Mouse (Mus musculus) right cerebral cortex, postnatal 4 days (tissue): Measurements from ENCODE around the gene Cyp27a1.

Source experiments
- DNase-seq: peaks from one replicate; pipeline ENCODE4 v3.0.0-alpha.2; 2022

The Cyp27a1 gene

DNA sequence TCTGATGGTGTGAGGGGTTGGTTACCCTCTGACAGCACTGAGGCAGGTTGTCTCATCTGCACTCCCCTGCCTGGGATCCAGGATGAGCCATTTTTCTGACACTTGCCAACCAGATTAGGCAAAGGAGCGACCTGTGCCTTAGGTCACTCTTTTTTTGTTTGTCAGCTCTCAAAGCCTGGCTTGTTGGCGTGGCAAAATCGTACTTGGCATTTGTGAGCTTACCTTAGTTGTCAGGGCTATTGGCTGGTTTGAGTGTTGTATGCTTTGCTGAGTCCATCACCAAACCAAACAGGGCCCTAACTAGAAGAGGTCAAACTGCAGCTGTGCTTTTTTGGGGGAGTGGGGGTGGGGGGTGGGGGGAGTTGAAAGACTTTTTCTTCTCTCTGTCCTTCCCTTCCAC is 5.9 kb downstream of the Cyp27a1 start:
- no peak for DNase-seq

- DNase-seq: no peak
Measured at GRCm38 (mm10) chr1:74721657-74722056, 8.3 kb downstream of the Cyp27a1 start.

DNA sequence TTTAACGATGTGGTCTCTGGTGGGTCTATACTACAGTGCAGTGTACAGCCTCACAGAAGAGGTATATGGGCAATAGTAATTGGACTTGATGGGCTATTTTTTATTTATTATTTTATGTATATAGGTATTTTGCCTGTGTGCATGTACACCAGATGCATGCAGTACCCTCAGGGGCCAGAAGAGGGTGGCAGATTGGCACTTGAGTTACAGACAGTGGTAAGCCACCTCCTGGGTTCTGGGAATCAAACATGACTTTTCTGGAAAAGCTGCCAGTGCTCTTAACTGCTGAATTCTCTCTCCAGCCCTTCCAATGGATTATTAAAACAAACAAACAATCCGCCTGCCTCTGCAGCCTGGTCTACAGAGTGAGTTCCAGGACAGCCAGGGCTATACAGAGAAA is 10.4 kb downstream of the Cyp27a1 start:
- peak; percentile 26 for DNase-seq

DNA sequence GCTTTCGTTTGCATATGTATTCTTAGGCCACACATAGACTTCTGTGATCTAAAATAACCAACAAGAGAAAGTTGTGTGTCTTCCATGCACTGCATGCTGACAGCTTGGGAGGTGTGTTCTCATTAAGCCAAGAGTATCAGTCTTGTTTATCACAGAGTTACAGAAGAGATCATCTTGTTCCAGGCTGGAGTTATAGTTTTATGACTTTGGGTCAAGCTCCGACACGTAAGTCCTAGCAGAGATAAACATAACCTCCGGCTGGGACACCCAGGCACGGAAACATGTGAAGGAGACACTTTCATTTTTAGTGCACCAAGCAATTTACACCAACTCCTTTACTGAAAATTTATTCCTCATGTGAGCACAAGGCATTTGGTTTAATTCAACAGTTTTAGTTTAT is 12.7 kb downstream of the Cyp27a1 start:
- DNase-seq: no peak

GRCm38 (mm10) chr1:74726674-74727073 is 13.3 kb downstream of the Cyp27a1 start:
- DNase-seq: no peak

GRCm38 (mm10) chr1:74728446-74728845 is 15.1 kb downstream of the Cyp27a1 start:
- DNase-seq: no peak

DNA sequence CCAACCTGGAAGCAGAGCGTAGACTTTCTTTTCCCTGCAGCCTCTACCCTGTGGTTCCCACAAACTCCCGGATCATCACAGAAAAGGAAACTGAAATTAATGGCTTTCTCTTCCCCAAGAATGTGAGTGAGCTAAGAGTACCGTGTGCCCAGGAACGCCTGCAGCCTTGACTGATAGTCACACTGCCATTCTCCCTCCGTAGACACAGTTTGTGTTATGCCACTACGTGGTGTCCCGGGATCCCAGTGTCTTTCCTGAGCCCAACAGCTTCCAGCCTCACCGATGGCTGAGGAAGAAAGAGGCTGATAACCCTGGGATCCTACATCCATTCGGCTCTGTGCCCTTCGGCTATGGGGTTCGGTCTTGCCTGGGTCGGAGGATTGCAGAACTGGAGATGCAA is 23.6 kb downstream of the Cyp27a1 start:
- DNase-seq: no peak

DNA sequence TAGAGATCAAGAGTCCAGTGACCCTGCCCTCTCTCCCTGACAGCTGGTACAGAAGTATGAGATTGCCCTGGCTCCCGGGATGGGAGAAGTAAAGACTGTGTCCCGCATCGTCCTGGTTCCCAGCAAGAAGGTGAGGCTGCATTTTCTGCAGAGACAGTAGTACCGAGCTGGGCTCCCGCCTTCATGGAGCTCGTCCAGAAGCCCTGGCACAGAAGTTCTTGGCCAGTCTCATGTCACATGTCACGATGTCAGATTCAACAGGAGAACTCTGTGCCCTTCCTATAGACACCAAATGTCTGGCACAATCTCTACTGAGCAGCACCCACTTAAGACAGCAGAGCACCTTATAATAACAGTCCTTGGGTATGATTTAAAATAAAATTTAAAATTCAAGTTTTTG is 24.1 kb downstream of the Cyp27a1 start:
- no peak for DNase-seq

- DNase-seq: no peak
Measured at GRCm38 (mm10) chr1:74740846-74741245, 27.5 kb downstream of the Cyp27a1 start.

- no peak for DNase-seq
Measured at GRCm38 (mm10) chr1:74747335-74747734, 34.0 kb downstream of the Cyp27a1 start.

DNA sequence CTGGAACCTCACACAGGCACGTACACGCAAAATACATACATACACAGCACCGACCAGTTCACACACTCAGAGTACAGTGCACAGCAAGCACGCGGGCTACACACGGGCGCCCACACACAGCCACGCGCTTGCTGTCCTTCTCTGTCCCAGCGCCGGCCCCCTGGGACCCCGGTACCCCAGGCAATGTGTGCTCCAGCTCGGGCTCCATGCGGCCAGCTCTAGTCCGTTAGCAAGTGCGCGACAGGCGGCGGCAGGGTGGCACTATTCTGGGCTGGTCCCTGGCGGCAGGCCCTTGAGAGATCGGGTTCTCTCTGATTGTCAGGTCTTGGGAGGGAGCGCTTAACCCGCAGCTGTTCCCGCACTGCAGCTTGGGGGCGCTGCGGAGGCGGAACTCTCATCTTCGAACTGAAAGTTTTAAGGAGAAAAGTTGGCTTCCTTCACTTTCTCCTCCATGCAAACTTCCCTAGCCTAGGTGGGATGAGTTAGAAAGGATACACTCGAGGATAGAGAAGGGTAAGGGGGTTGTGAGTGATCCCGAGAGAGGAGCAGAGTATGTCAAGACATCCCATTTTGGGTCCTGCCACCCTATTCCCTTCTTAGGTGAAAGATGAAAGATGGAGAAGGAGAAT is 35.4 kb downstream of the Cyp27a1 start, which contains the start of gene Prkag3:
TSS of gene Prkag3 (minus strand) at position 579 of the 629 bp plus-strand sequence.
- peak; percentile 48 for DNase-seq

GRCm38 (mm10) chr1:74749301-74749700 is 35.9 kb downstream of the Cyp27a1 start:
- no peak for DNase-seq

- no peak for DNase-seq
Measured at GRCm38 (mm10) chr1:74750683-74751082, 37.3 kb downstream of the Cyp27a1 start.

- no peak for DNase-seq
Measured at GRCm38 (mm10) chr1:74752150-74752549, 38.8 kb downstream of the Cyp27a1 start.

- no peak for DNase-seq
Measured at GRCm38 (mm10) chr1:74752833-74753232, 39.5 kb downstream of the Cyp27a1 start.

DNA sequence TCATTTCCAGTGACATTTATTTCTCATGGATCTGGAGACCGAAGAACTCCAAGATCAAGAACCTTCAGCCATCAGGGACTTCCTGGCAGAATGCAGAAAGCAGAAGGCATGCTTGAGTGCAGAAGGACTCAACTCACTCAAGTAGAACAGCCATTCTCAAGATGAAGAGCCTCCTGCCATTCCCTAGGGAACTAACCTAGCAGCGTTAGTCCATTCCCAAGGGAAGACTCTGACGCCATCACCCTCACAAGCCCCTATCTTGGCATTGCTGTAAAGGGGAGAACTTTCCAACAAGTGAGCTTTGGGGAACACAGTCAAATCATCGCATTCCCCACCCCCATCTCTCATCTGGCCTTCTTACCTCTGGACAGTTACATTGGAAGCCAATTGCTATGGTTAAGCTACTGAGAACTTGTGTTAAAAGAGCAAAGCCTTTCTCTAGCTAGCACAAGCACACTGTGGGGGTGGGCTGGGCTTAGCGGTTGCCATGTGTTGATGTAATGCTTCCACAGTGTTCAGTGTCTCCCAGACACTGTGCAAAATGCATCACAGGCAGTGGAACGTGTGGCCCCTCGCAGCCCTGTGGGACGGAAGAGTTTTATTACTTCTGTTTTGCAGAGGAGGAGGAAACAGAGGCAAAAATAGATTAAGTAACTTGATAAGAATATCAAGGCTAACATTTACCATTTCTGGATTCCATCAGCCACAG is 40.0 kb downstream of the Cyp27a1 start:
- DNase-seq: no peak

DNA sequence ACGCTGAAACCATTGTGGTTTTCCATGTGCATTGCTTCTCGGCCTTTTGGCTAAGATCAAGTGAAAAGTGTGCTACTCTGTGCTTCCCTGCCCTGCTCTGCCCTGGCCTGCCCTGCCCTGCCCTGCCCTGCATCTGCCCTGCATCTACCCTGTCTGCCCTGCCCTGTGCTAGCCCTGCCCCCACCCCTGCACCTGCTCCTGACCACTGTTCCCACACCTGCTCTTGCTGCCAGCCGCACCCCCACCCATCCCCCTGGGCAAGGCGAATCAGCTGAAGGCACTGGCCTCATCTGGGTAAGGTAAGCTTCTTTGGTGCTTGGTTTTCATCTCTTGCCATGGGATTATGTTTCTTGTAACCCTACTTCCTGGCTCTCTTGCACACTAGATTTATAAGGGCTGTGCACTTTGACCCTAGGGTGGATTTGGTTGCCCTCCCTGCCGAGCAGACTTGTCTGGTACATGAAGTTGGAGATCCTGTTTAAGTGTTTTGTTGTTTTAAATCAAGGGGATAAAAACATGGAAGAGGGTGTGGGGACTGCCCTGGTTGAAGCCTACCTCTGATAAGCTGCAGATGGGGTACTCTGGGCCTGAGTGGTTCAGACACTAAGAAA is 40.9 kb downstream of the Cyp27a1 start:
- DNase-seq: no peak

GRCm38 (mm10) chr1:74759773-74760172 is 46.4 kb downstream of the Cyp27a1 start:
- DNase-seq: no peak

GRCm38 (mm10) chr1:74763081-74763480 is 49.7 kb downstream of the Cyp27a1 start:
- DNase-seq: peak; percentile 76

- no peak for DNase-seq
Measured at GRCm38 (mm10) chr1:74770727-74771466, 57.5 kb downstream of the Cyp27a1 start.

DNA sequence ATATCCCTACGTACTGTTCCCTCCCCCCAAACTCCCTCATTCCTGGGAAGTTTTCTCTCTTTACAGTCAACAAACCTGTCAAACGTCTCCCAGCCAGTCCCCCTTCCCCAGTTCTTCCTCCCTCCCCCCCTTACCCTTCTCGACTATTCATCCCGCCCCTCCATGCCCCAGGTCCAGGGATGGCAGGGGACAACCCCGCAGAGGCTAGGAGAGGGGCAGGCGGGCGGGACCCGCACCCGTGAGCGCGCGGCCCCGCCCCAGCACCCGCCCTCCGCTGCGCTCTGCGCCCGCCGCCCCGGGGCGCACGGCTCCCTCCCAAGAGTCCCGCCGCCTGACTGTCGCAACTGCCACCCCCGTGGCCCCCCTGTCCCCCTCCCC is 58.1 kb downstream of the Cyp27a1 start:
- DNase-seq: no peak

DNA sequence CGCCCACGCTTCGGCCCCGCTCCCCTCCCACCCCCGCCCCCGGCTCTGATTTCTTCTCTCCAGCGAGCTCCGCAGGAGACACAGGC is 58.3 kb downstream of the Cyp27a1 start, which contains the start of gene Wnt6:
TSS of gene Wnt6 (plus strand) at position 48 of the 86 bp plus-strand sequence.
- DNase-seq: no peak

DNA sequence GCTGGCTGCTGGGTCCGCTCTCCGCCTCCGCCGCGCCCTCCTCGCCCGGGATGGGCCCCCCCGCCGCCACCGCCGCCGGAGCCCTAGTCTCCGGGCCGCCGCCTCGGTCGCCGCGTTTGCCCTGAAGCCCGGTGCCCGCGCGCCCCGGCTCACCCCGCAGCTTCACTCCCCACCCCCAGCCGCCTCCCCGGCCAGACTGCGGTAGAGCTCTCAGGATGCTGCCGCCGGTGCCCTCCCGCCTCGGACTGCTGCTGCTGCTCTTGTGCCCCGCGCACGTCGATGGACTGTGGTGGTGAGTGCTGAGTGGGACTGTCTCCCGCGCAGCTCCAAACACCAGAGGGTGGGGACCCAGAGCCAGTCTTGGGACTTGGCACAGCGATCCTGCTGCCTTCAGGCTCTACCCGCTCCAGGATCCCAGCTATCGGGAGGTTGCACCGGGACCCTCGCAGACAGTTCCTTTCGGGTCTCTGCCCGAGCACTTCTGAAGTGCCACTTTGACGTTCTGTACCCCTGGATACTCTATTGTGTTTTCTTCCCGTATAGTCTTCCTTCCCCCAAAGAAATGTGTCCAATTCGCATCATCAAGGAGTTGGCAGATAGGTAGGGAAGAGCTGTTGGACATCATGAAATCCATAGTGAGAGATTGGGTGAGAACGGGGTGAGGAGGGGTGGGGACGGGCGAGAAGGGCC is 58.7 kb downstream of the Cyp27a1 start:
- peak; percentile 21 for DNase-seq

- peak; percentile 32 for DNase-seq
Measured at GRCm38 (mm10) chr1:74773136-74773535, 59.8 kb downstream of the Cyp27a1 start.
